Mouse (Mus musculus): ENCODE data around the gene Pitpnc1.

GRCm38 (mm10) chr11:107201773-107202172 is 268.7 kb downstream of the Pitpnc1 start:
- TF ChIP-seq CTCF (IDR thresholded peaks at IDR 0.05; ENCODE audit: borderline replicate concordance, control insufficient read depth, extremely low read depth, insufficient read depth, low read length, poor library complexity) (no peak), POLR2A (IDR thresholded peaks at IDR 0.05; ENCODE audit: control insufficient read depth, extremely low read depth, insufficient read depth, low read length, poor library complexity) (no peak)

All from thymus, adult 2 months (tissue).